Mouse (Mus musculus) heart, embryonic 14.5 days (tissue): ENCODE results near the gene Iars2. TPM values are rescaled to one million over a fixed set of nuclear protein-coding genes. Genes with fewer than 3 reads are reported as not detected.

Experiments used
- ATAC-seq: fragments of 200-750 bp; cut with Nextera tagmentation; 2 replicates; pipeline ENCODE4 v1.8.0; 2017; ENCODE audit warnings: low read depth, moderate TSS enrichment; ENCODE audit not compliant: insufficient number of reproducible peaks, insufficient read depth, low FRiP score
- H3K27ac ChIP-seq, 2 experiments: fragments of 200-500 bp in 1 of 2; fragments of 300-500 bp in 1 of 2; sonication (generic) in 1 of 2; replicated peaks in 1 of 2; 2 replicates each; pipeline ENCODE4 v1.5.1; 2012 to 2014; ENCODE audit warnings: low read depth in 2 of 2, low read length in 2 of 2, control low read depth in 1 of 2, mild to moderate bottlenecking in 1 of 2, mixed read lengths in 1 of 2; ENCODE audit not compliant: control insufficient read depth in 1 of 2, insufficient read depth in 1 of 2
- H3K27me3 ChIP-seq: fragments of 300-500 bp; sonication (generic); 2 replicates; pipeline ENCODE4 v1.6.1; 2014; ENCODE audit warnings: mild to moderate bottlenecking, low read length, control low read depth; ENCODE audit not compliant: control insufficient read depth, insufficient read depth
- H3K36me3 ChIP-seq: fragments of 300-500 bp; sonication (generic); 2 replicates; pipeline ENCODE4 v1.6.1; 2014; ENCODE audit warnings: mild to moderate bottlenecking, control low read depth, low read length, mixed read lengths; ENCODE audit not compliant: control insufficient read depth, insufficient read depth
- H3K4me1 ChIP-seq, 2 experiments: fragments of 200-500 bp in 1 of 2; fragments of 300-500 bp in 1 of 2; sonication (generic) in 1 of 2; 2 replicates each; pipeline ENCODE4 v1.6.1; 2012 to 2014; ENCODE audit warnings: low read length in 2 of 2, control low read depth in 1 of 2, mixed read lengths in 1 of 2; ENCODE audit not compliant: control insufficient read depth in 2 of 2, insufficient read depth in 2 of 2
- H3K4me2 ChIP-seq: fragments of 300-500 bp; sonication (generic); 2 replicates; pipeline ENCODE4 v1.6.1; 2014; ENCODE audit warnings: mild to moderate bottlenecking, low read length
- H3K4me3 ChIP-seq, 2 experiments: fragments of 200-500 bp in 1 of 2; fragments of 300-500 bp in 1 of 2; sonication (generic) in 1 of 2; 2 replicates each; pipeline ENCODE4 v1.5.1; 2012 to 2014; ENCODE audit warnings: low read length in 2 of 2, mild to moderate bottlenecking in 2 of 2, control low read depth in 1 of 2, low read depth in 1 of 2, moderate library complexity in 1 of 2; ENCODE audit not compliant: control insufficient read depth in 1 of 2, insufficient read depth in 1 of 2
- H3K9ac ChIP-seq: fragments of 300-500 bp; sonication (generic); 2 replicates; pipeline ENCODE4 v1.6.1; 2014; ENCODE audit warnings: mild to moderate bottlenecking, low read length
- H3K9me3 ChIP-seq: fragments of 300-500 bp; sonication (generic); 2 replicates; pipeline ENCODE4 v1.6.1; 2016; ENCODE audit warnings: low read length, control low read depth; ENCODE audit not compliant: control insufficient read depth
- WGBS: fragments of 180-500 bp; shearing (Covaris S2); extraction: QIAGEN DNeasy Blood & Tissue Kit; methylation state at CpG from one replicate; pipeline ENCODE4 v1.1.7; 2014; 5-methylcytosine and 5-hydroxymethylcytosine counted together
- polyA plus RNA-seq: library from polyadenylated mRNA; unstranded; fragments of >200 nt; fragmentation: Nextera tagmentation; extraction: Ambion mirVana; gene quantifications from 2 replicates; pipeline ENCODE4 v1.2.1, GENCODE M21; 2014

Iars2 gene
- polyA plus RNA-seq, 1 experiment from 2014 or later: 43.9 TPM

DNA sequence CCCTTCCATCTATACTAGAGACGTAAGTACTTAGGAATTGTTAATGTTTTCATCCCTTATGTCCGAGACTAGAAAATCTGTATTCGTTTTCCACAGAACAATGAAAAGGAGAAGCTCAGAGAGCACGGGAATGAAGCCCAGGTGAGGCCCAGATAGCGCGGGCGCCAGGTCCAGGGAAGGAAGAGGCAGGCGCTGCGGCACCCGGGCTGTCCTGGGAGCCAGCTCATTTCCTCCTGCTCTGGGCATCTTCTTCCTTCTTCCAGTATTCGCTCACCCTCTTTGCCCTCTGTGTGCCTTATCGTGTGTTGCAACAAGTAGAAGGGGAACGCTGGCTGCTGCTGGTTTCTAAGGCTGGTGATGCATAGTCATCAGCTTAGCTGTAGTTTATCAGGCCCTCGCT lies 20.5 kb upstream of the Iars2 start:
- Histone ChIP-seq H3K27ac (no peak overlapping the region), H3K9ac (no peak overlapping the region), H3K27me3 (no peaks in the 10 kb centered on the region), H3K36me3 (peaks cover 87% of the 10 kb centered on the region), H3K9me3 (no peaks in the 10 kb centered on the region), H3K4me3 (no peak overlapping the region), H3K4me1 (no peaks in the 10 kb centered on the region), H3K4me2 (no peak overlapping the region)
- no peak for ATAC-seq
- 92% methylated on average over 14 of the region's 14 CpGs for WGBS

DNA sequence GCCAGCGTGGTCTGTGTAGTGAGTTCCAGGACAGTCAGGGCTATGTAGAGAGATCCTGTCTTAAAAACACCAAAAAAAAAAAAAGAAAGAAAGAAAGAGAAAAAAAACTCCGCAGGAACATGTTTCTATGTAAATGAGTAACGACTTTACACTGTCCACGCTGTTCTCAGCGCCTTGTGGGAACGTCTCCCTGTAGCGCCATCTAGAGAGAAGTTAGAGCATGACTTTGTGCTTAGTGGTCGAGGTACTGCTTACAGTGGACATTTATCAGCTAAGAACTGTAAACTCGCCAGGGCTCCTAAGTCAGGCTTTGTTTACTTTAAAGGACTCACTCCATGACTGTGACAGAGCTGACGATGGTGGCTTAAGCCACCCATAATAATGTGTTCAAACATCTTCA lies 17.0 kb upstream of the Iars2 start:
- Histone ChIP-seq H3K9ac (no peak overlapping the region), H3K4me3 (no peak overlapping the region), H3K27me3 (no peaks in the 10 kb centered on the region), H3K36me3 (peaks cover 98% of the 10 kb centered on the region), H3K9me3 (no peaks in the 10 kb centered on the region), H3K4me1 (no peaks in the 10 kb centered on the region), H3K27ac (no peak overlapping the region), H3K4me2 (no peak overlapping the region)
- ATAC-seq: no peak
- WGBS: 73% methylated on average over 10 of the region's 10 CpGs

DNA sequence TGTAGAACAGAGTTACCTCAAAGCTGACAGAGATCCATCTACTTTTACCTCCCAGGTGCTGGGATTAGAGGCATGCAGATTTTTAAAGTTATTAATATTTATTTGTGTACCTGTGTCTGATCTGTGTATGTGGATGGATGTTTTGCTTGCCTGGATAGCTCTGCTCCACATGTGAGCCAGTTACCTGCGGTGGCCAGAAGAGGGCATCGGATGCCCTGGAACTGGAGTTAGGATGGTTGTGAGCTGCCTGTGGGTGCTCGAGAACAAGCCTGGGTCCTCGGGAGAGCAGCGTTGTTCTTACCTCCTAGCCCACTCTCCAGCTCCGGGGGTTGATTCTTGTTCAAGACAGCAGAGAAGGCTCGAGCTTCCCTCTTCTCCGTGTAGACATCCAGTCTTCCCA lies 14.2 kb upstream of the Iars2 start:
- no peak overlapping the region for H3K9ac ChIP-seq
- no peaks in the 10 kb centered on the region for H3K9me3 ChIP-seq
- H3K4me2 ChIP-seq: no peak overlapping the region
- H3K36me3 ChIP-seq: peaks cover 84% of the 10 kb centered on the region
- H3K27ac ChIP-seq: no peak overlapping the region
- H3K4me3 ChIP-seq: no peak overlapping the region
- WGBS: 80% methylated on average over 8 of the region's 8 CpGs
- no peaks in the 10 kb centered on the region for H3K4me1 ChIP-seq
- H3K27me3 ChIP-seq: no peaks in the 10 kb centered on the region
- no peak for ATAC-seq

DNA sequence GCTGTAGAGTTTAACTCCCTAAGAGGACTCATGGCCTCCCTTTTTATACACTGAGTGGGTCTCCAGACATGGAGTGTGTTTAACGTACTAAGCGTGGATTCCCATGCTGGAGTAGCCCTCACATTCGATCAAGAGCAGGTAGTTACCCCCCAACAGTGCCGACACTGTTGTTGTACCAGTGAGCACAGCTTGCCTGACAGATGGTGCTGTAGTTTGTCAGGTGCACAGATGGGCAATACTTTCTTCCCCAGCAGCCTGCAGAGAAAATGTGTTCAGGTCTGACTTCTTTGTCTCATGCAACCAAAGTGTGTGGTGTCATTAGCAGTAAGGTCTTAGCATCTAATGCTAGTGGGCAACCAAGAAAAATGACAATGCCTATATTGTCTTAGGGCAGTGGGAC lies 13.2 kb upstream of the Iars2 start:
- no peak overlapping the region for H3K27ac ChIP-seq
- peaks cover 75% of the 10 kb centered on the region for H3K36me3 ChIP-seq
- H3K4me1 ChIP-seq: peaks cover 0 to 1% of the 10 kb centered on the region in 2 experiments; a peak in 1 of 4 replicates
- no peaks in the 10 kb centered on the region for H3K9me3 ChIP-seq
- H3K4me2 ChIP-seq: no peak overlapping the region
- ATAC-seq: no peak
- WGBS: 92% methylated on average over 4 of the region's 4 CpGs
- no peak overlapping the region for H3K4me3 ChIP-seq
- no peaks in the 10 kb centered on the region for H3K27me3 ChIP-seq
- H3K9ac ChIP-seq: no peak overlapping the region

DNA sequence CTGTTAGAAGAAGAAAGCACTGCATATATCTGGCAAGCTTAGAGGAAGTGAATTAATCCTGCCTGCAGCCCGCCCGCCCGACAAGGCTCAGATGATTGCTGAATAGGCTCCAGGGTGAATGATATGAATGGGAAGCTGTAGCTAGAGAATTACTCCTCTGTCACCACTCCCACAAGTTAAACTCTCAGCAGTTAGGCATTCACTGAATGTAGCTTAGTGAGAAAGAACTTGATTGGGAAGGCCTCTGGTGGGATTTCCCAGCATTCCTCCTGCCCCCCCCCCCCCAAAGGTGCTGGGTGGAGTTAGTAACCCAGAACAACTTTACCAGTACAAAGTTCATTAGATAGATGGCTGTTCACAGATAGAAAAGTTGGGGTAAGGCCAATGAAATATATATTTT lies 7.3 kb upstream of the Iars2 start:
- Histone ChIP-seq H3K27ac (no peak overlapping the region), H3K9me3 (no peaks in the 10 kb centered on the region), H3K4me1 (peaks cover 6 to 10% of the 10 kb centered on the region in 2 experiments), H3K27me3 (no peaks in the 10 kb centered on the region), H3K4me2 (no peak overlapping the region), H3K36me3 (peaks cover 18% of the 10 kb centered on the region), H3K9ac (no peak overlapping the region), H3K4me3 (no peak overlapping the region)
- no peak for ATAC-seq
- WGBS: 17% methylated on average over 3 of the region's 3 CpGs

DNA sequence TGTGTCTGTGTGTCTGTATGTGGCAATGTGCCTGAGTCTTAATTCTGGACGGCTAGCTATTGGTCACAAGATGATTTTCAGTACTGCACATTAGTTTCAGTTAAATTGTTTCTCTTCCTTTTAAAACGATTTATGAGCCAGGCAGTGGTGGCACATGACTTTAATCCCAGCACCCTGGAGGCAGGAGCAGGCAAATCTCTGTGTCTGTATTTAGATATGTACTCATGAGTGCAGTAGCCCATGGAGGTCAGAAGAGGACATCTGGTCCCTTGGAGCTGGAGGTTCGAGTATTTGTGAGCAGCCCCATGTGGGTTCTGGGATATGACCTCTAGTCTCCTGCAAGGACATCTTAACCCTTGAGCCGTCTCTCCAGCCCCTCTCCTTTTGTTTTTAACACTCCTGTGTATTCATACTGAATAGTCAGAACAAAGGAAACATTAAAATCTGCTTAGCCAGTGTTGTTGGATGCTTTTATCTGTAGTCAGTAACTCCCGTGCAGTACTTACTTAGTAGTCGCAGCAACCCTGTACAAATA lies 6.1 kb upstream of the Iars2 start:
- H3K4me1 ChIP-seq: peaks cover 6 to 10% of the 10 kb centered on the region in 2 experiments
- no peak for ATAC-seq
- H3K4me3 ChIP-seq: no peak overlapping the region
- no peaks in the 10 kb centered on the region for H3K27me3 ChIP-seq
- H3K9me3 ChIP-seq: no peaks in the 10 kb centered on the region
- WGBS: 69% methylated on average over 6 of the region's 6 CpGs
- no peak overlapping the region for H3K4me2 ChIP-seq
- no peak overlapping the region for H3K27ac ChIP-seq
- H3K36me3 ChIP-seq: peaks cover 13% of the 10 kb centered on the region; the same call in 1 of the 2 replicates
- no peak overlapping the region for H3K9ac ChIP-seq

- 75% methylated on average over 4 of the region's 4 CpGs for WGBS
- Histone ChIP-seq H3K4me3 (no peak overlapping the region), H3K9ac (no peak overlapping the region), H3K36me3 (peaks cover 8% of the 10 kb centered on the region; the same call in 1 of the 2 replicates), H3K4me1 (peaks cover 8 to 10% of the 10 kb centered on the region in 2 experiments), H3K9me3 (no peaks in the 10 kb centered on the region), H3K27ac (no peak overlapping the region), H3K4me2 (no peak overlapping the region), H3K27me3 (no peaks in the 10 kb centered on the region)
- no peak for ATAC-seq
Measured at GRCm38 (mm10) chr1:185334136-185334535, 4.9 kb upstream of the Iars2 start.

- H3K4me3 ChIP-seq: no peak overlapping the region
- H3K27ac ChIP-seq: no peak overlapping the region
- no peaks in the 10 kb centered on the region for H3K27me3 ChIP-seq
- no peak overlapping the region for H3K4me2 ChIP-seq
- WGBS: 81% methylated on average over 5 of the region's 5 CpGs
- ATAC-seq: no peak
- H3K9ac ChIP-seq: no peak overlapping the region
- no peaks in the 10 kb centered on the region for H3K9me3 ChIP-seq
- H3K4me1 ChIP-seq: peaks cover 8 to 10% of the 10 kb centered on the region in 2 experiments
- H3K36me3 ChIP-seq: peaks cover 3% of the 10 kb centered on the region; the same call in 1 of the 2 replicates
Measured at GRCm38 (mm10) chr1:185333651-185334050, 4.5 kb upstream of the Iars2 start.
